Mouse (Mus musculus): ENCODE data around the gene Ccdc74a.
A peak's percentile ranks its signal among the peaks of the same experiment; 100 is the strongest.

Ccdc74a gene

DNA sequence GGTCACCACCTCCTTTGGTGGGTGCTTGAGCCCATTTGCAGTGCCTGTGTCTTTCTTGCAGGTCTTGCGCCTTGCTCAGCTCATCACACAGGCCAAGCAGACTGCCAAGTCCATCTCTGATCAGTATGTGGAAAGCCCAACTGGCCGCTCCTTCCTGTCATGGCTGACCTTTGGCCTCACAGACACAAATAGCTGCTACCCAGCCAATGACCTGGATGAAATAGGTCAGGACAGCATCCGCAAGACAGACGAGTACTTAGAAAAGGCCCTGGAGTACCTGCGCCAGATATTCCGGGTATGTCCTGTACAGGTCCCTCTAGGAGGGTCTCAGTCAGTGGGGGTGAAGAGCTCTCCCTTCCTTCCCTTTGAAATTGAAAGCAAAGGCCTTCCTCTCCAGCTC is 5.0 kb upstream of the Ccdc74a start:
- no peak for DNase-seq (ENCODE audit: low spot score in 2 of 2)

DNA sequence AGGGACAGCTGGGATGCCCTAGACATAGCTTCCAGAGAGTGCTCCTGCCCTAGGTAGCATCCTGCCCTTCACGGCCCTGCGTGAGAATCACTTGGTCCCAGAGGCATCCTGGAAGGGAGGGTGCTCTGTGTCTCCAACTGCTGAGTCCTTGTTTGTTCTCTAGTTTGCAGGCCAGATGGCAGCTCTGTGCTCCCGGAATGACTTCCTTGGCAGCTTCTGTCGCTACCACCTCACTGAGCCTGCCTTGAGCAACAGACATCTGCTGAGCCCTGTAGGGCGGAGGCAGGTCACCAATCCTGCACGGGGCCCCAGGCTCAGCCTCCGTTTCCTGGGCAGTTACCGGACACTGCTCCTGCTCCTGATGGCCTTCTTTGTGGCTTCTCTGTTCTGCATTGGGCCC is 4.0 kb upstream of the Ccdc74a start:
- DNase-seq (ENCODE audit: low spot score in 2 of 2) = no peak

DNA sequence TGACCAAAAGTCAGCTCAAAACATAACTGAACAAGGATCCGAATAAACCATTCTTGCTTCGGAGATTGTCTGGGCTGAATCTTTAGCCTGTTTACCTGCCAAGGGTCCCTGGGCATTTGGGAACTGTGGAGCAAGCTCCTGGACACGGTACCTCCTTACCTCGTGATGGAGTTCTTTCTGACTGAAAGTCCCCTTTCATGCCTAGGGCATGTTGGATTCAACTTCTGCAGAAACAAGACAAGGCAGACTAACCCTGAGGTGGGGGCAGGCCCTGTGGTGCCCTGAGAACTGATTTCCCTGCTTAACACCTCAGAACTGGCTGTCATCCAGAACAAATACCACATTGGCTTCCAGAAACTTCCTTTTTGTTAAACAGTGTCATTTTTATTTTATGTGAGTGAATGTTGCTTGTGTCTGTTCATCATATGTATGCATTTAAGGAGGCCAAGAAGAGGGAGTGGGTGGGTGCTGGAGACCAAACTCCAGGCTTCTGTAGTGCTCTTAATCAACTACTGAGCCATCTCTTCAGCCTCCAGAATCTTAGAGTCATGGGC is 2.8 kb upstream of the Ccdc74a start:
- DNase-seq (ENCODE audit: low spot score in 2 of 2) = no peak

DNA sequence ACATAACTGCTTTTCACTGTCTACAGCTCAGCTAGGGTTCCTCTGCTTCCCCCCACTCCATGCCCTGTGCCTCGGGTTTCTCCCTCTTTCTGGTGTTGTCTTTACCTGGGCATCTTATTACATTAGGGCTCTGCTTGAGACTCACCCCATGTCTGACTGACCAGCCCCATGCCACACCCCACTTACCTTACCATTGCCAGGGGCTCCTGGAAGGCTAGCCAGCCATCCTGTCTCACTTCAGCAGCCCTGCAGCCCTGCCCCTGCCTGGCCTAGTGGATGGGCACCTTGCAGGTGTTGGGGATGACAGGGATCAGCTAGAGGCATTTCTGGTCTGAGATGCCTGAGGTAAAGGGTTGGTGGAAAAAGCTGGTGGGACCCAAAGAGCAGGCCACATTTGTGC is 886 bp downstream of the Ccdc74a start:
- no peak for DNase-seq (ENCODE audit: low spot score in 2 of 2)

DNA sequence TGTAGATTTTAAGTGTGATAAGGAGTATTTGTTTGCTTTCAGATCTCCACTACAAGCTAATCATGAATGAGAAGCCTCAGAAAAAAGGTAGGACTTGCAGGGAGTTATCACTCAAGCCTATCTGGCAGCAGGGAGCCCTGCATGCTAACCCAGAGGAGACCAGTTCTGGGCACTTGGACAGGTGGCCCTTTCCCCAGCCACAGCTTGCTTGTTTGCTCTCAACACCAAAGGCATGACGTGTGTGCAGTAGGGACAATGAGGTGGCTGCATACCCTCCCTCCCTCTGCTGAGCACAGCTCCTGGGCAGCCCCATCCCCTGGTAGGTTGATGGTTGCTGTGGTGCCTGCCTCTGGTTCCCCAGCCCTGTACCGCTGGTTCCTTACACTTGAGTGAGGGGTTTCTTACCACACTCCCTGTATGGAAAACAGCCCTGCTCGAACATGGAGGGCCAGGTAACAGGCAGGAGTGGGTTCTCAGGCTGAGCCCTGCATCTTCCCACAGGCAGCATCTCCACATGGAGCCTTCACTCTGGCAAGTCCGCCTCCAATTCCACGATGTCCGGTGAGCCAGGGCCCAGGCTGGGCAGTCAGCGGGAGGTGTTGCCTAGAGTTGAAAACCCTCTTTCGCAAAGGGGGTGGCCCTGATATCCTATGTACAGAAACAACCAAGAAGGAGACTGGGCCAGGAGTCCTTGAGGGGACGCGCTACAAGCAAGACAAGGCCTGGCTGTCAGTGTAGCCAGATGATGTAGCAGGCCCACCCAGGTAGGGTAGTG is 1.5 kb downstream of the Ccdc74a start:
- no peak for DNase-seq (ENCODE audit: low spot score in 2 of 2)

DNA sequence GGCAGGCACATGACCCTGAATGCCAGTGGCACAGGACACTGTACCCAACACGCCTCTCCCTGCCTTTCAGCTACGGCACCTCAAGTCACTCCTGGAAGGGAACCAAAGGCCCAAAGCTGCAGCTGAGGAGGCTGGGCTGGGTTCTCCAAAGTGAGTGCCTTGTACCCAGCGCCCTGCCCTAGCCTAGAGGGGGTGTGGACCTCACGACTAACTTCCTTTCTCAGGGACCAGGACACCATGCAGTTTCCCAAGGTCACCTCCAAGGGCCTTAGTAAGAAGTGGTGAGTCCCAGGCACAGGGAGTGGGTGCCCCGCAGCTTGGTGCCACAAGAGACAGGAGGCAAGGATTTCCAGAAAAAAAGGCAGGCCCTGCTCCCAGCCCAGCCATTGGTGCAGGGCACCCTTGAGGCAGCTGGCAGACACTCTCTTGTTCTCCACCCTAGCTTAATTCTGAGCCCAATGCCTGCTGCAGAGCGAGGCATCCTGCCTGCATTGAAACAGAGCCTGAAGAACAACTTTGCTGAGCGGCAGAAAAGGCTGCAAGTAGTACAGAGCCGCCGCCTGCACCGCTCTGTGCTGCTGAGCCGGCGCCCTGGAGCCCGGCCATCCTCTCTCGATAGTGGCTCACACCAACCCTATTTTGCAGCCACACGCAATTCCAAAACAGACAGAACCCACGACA is 3.8 kb downstream of the Ccdc74a start:
- peak in 1 of 2 experiments; percentile 52 for DNase-seq (ENCODE audit: low spot score in 2 of 2)

DNA sequence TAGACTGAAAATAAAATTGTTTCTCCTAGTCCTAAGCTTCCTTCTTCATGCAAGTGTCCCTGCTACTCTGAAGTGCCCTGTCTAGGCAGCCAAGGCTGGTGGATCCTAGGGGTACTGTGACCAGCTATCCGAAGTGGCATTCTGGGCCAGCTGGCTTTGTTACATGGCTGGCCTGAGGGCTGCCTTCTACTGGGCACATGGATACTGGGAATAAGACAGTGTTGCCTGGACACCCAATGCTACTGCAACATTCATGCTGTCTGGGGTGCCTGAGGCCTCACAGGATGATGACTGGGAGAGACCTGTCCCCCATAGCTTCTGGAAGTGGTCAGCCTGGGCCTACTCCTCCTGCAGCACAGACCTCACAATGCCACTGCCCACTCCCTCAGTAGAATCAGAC is 4.4 kb downstream of the Ccdc74a start:
- DNase-seq (ENCODE audit: low spot score in 2 of 2) = no peak

DNA sequence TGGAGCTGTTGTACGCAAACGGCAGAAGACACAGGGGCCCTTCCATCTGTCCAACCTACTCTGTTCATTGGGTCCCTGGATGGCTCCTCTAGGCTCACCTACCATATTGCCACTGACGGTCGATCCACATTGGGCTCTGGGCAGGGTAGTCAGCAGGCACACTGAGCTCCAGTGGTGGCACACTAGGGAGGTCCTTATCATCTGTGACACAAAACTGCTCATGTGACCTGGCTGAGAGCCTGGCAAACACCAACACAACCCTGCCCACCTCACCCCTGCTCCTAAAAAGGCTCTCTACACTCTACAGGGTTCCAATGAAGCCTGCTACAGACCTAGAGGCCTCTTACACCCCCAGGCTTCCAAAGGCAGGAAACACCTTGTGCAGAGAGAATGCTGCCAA is 6.3 kb downstream of the Ccdc74a start:
- DNase-seq (ENCODE audit: low spot score in 2 of 2) = no peak

DNA sequence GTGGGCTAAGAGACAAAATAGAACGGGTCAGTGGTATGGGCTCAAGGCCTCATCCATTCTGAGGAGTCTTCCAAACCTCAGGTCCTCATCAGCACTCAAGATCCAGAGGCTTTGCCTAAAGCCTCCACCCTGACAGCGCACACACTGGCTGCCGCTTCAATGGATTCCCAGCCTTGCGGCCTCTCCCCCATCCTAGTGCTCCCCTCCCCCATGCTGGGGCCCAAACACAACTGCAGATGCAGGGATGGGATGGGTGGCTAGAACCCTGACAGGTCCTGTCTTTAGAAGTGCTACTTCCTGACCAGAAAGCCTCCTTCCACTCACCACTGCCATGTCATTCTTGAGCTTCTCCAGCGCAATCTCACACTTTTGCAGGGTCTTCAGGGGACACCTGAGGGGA is 7.3 kb downstream of the Ccdc74a start:
- no peak for DNase-seq (ENCODE audit: low spot score in 2 of 2)

DNA sequence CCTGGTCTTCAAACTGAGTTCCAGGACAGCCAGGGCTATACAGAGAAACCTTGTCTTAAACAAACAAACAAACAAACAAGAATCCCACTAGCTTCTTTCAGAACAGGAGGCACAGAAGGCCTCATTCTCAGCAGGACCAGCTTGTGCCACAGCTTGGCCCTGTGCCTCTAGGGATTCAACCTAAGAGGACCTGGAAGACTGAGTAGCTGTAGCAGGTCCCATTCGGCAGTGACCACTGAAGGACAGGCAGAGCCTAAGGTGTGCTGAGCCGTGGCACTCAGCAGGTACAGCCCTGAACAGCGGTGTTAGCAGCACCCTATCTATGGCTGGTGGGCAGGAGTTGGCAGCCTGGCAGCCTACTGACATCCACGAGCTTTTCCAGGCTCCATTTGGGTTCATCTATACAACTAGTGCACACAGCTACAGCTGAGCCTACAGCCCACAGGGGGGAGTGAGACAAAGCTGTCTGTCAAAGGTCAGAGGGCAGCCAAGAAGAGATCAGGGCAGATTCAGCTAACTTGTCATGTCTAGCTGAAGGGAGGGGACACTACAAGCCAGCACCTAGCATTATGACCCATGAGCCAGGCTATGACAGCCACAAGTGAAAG is 8.0 kb downstream of the Ccdc74a start:
- no peak for DNase-seq (ENCODE audit: low spot score in 2 of 2)

DNA sequence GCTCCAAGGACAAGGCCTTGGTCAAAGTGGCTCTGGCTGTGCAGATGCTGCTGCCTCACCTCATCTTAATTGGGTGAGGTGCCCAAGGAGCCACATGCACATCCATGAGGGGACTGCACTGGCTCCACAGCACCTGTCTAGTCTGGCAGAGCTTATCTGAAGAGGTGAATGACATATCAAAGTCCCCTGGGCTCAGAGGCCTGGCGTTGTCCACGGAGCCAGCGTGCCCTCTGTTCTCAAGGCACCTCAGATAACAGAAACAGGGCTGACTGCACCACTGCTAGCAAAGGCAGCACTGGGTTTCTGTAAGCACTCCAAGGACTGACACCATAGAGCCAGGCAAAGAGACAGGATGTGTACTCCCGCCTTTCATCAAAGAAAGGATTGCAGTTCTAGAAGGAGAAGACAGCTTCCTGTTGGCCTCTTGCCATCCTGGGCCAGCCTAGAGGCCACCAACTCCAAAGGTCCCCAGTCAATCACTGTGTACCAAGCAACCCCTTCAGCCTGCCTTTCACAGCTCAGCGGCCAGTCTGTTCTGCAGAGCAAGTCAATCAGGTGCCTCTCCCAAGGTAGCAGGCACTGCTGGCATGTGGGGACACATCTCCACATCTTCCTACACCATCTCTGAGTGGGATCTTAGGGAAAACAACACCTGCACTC is 10.1 kb downstream of the Ccdc74a start:
- no peak for DNase-seq (ENCODE audit: low spot score in 2 of 2)

DNA sequence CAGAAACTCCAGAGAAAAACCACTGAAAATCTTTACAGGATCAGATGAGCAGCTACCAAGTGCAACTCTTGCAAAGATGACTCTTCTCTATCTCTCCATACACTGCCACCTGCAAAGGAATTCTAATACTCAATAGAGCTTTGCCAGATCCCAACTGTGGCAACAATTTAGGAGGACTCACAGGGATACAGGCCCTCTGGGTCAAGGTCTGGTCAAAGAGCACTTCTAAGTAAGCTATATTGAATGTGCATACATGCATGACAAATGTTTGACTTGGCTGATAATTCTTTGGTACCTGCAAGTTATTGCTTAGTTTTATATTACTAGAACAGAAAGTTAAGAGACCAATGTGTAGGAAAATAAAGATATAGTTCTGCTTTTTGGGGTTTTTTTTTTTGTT is 19.3 kb downstream of the Ccdc74a start:
- DNase-seq (ENCODE audit: low spot score in 2 of 2) = no peak

DNA sequence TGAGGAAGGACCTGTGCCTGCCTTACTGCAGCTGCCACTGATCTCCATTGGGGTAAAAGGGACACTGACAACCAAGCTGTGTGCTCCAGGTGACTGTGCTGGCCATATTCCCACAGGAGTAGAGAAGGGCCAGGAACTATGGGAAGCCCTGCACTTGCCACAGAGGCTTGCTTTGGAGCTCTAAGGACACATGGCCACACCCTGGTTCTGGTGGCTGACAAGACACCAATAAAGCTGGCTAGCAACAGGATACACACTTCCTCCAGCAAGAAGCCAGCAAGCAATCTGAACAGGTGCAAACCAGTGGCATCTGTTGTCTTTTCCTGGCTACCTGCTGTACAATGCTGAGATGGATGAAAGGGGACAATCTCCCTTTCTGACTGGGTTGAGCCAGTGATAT is 23.6 kb downstream of the Ccdc74a start:
- no peak for DNase-seq (ENCODE audit: low spot score in 2 of 2)

DNA sequence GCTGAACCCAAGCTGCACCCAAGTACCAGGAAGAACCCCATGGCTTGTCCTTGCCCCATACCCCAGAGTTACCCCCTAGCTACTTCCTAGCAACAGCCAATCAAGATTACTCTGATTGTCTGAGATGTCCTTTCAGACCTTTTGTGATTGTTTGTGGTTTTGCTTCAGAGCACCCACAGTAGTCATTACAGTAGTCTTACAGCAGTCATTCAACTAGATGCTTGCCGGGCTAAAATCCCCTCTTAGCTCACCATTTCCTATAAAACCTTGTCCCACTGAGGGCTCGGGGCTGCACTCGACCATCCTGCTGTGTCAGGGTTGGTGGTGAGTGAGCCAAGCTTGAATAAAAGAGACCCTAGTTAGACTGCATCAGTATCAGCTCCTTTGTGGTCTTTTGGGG is 48.6 kb downstream of the Ccdc74a start:
- DNase-seq (ENCODE audit: low spot score in 2 of 2) = no peak

Measured in frontal cortex, postnatal 36 days (tissue).